Mouse (Mus musculus): Measurements from ENCODE around the gene Gng4. TPM values are rescaled to one million over a fixed set of nuclear protein-coding genes. Genes with fewer than 3 reads are reported as not detected.

The Gng4 gene
- polyA plus RNA-seq, 1 experiment: 1.6 TPM

- TF ChIP-seq CTCF (IDR thresholded peaks at IDR 0.05; ENCODE audit: borderline replicate concordance, control insufficient read depth, extremely low read depth, insufficient read depth, low read length, poor library complexity) (no peak), POLR2A (IDR thresholded peaks at IDR 0.05; ENCODE audit: control insufficient read depth, extremely low read depth, insufficient read depth, low read length, poor library complexity) (no peak)
- no peak overlapping the region for H3K27ac ChIP-seq (ENCODE audit: control insufficient read depth, insufficient read depth, low read length)
- H3K4me1 ChIP-seq (replicated peaks; ENCODE audit: control insufficient read depth, insufficient read depth, low read length): 0 out of 2 replicates have a peak, but pooled peaks cover 2% of the 10 kb centered on the region
- no peaks in the 10 kb centered on the region for H3K36me3 ChIP-seq (ENCODE audit: control insufficient read depth, insufficient read depth, low read length)
- no peak overlapping the region for H3K4me3 ChIP-seq (ENCODE audit: control insufficient read depth, insufficient read depth, low read length)
- DNase-seq: peak; percentile 26
- no peaks in the 10 kb centered on the region for H3K27me3 ChIP-seq (ENCODE audit: control insufficient read depth, insufficient read depth, low read length)
- 7% methylated on average over 1 of the region's 1 CpGs for WGBS
Measured at GRCm38 (mm10) chr13:13828125-13828524, 44.3 kb downstream of the Gng4 start.

- no peak overlapping the region for H3K4me3 ChIP-seq (ENCODE audit: control insufficient read depth, insufficient read depth, low read length)
- H3K36me3 ChIP-seq (ENCODE audit: control insufficient read depth, insufficient read depth, low read length): no peaks in the 10 kb centered on the region
- TF ChIP-seq POLR2A (IDR thresholded peaks at IDR 0.05; ENCODE audit: control insufficient read depth, extremely low read depth, insufficient read depth, low read length, poor library complexity) (no peak), CTCF (IDR thresholded peaks at IDR 0.05; ENCODE audit: borderline replicate concordance, control insufficient read depth, extremely low read depth, insufficient read depth, low read length, poor library complexity) (no peak)
- WGBS: 59% methylated on average over 4 of the region's 4 CpGs
- no peak for DNase-seq
- H3K27ac ChIP-seq (ENCODE audit: control insufficient read depth, insufficient read depth, low read length): no peak overlapping the region
- H3K4me1 ChIP-seq (replicated peaks; ENCODE audit: control insufficient read depth, insufficient read depth, low read length): 0 out of 2 replicates have a peak, but pooled peaks cover 2% of the 10 kb centered on the region
- H3K27me3 ChIP-seq (ENCODE audit: control insufficient read depth, insufficient read depth, low read length): no peaks in the 10 kb centered on the region
Measured at GRCm38 (mm10) chr13:13830469-13831074, 46.7 kb downstream of the Gng4 start.

- TF ChIP-seq CTCF (IDR thresholded peaks at IDR 0.05; ENCODE audit: borderline replicate concordance, control insufficient read depth, extremely low read depth, insufficient read depth, low read length, poor library complexity) (no peak), POLR2A (IDR thresholded peaks at IDR 0.05; ENCODE audit: control insufficient read depth, extremely low read depth, insufficient read depth, low read length, poor library complexity) (no peak)
- DNase-seq: peak; percentile 56
- no peak overlapping the region for H3K4me3 ChIP-seq (ENCODE audit: control insufficient read depth, insufficient read depth, low read length)
- no peak overlapping the region for H3K27ac ChIP-seq (ENCODE audit: control insufficient read depth, insufficient read depth, low read length)
- 0 out of 2 replicates have a peak, but pooled peaks cover 2% of the 10 kb centered on the region for H3K4me1 ChIP-seq (replicated peaks; ENCODE audit: control insufficient read depth, insufficient read depth, low read length)
- 56% methylated on average over 2 of the region's 2 CpGs for WGBS
- no peaks in the 10 kb centered on the region for H3K36me3 ChIP-seq (ENCODE audit: control insufficient read depth, insufficient read depth, low read length)
- H3K27me3 ChIP-seq (ENCODE audit: control insufficient read depth, insufficient read depth, low read length): no peaks in the 10 kb centered on the region
Measured at GRCm38 (mm10) chr13:13835180-13835579, 51.3 kb downstream of the Gng4 start.

- H3K27ac ChIP-seq (ENCODE audit: control insufficient read depth, insufficient read depth, low read length): no peak overlapping the region
- DNase-seq: peak; percentile 34
- no peaks in the 10 kb centered on the region for H3K4me1 ChIP-seq (replicated peaks; ENCODE audit: control insufficient read depth, insufficient read depth, low read length)
- no peaks in the 10 kb centered on the region for H3K36me3 ChIP-seq (ENCODE audit: control insufficient read depth, insufficient read depth, low read length)
- 51% methylated on average over 4 of the region's 4 CpGs for WGBS
- TF ChIP-seq POLR2A (IDR thresholded peaks at IDR 0.05; ENCODE audit: control insufficient read depth, extremely low read depth, insufficient read depth, low read length, poor library complexity) (no peak), CTCF (IDR thresholded peaks at IDR 0.05; ENCODE audit: borderline replicate concordance, control insufficient read depth, extremely low read depth, insufficient read depth, low read length, poor library complexity) (no peak)
- H3K27me3 ChIP-seq (ENCODE audit: control insufficient read depth, insufficient read depth, low read length): no peaks in the 10 kb centered on the region
- H3K4me3 ChIP-seq (ENCODE audit: control insufficient read depth, insufficient read depth, low read length): no peak overlapping the region
Measured at GRCm38 (mm10) chr13:13845021-13845420, 61.2 kb downstream of the Gng4 start.

- H3K36me3 ChIP-seq (ENCODE audit: control insufficient read depth, insufficient read depth, low read length): no peaks in the 10 kb centered on the region
- no peaks in the 10 kb centered on the region for H3K27me3 ChIP-seq (ENCODE audit: control insufficient read depth, insufficient read depth, low read length)
- no peak overlapping the region for H3K27ac ChIP-seq (ENCODE audit: control insufficient read depth, insufficient read depth, low read length)
- no peaks in the 10 kb centered on the region for H3K4me1 ChIP-seq (replicated peaks; ENCODE audit: control insufficient read depth, insufficient read depth, low read length)
- no peak for TF ChIP-seq CTCF (IDR thresholded peaks at IDR 0.05; ENCODE audit: borderline replicate concordance, control insufficient read depth, extremely low read depth, insufficient read depth, low read length, poor library complexity)
- TF ChIP-seq POLR2A (IDR thresholded peaks at IDR 0.05; ENCODE audit: control insufficient read depth, extremely low read depth, insufficient read depth, low read length, poor library complexity): no peak
- no peak overlapping the region for H3K4me3 ChIP-seq (ENCODE audit: control insufficient read depth, insufficient read depth, low read length)
- WGBS: 22% methylated on average over 3 of the region's 3 CpGs
- no peak for DNase-seq
Measured at GRCm38 (mm10) chr13:13847075-13847599, 63.3 kb downstream of the Gng4 start.

GRCm38 (mm10) chr13:13857190-13857589 lies 73.3 kb downstream of the Gng4 start:
- no peak overlapping the region for H3K4me3 ChIP-seq (ENCODE audit: control insufficient read depth, insufficient read depth, low read length)

More at GRCm38 (mm10) chr13:13857190-13857589, 73.3 kb downstream of the Gng4 start:
- WGBS: 87% methylated on average over 4 of the region's 4 CpGs
- TF ChIP-seq POLR2A (IDR thresholded peaks at IDR 0.05; ENCODE audit: control insufficient read depth, extremely low read depth, insufficient read depth, low read length, poor library complexity) (no peak), CTCF (IDR thresholded peaks at IDR 0.05; ENCODE audit: borderline replicate concordance, control insufficient read depth, extremely low read depth, insufficient read depth, low read length, poor library complexity) (no peak)
- no peaks in the 10 kb centered on the region for H3K36me3 ChIP-seq (ENCODE audit: control insufficient read depth, insufficient read depth, low read length)
- no peaks in the 10 kb centered on the region for H3K4me1 ChIP-seq (replicated peaks; ENCODE audit: control insufficient read depth, insufficient read depth, low read length)
- H3K27ac ChIP-seq (ENCODE audit: control insufficient read depth, insufficient read depth, low read length): no peak overlapping the region
- DNase-seq: no peak
- no peaks in the 10 kb centered on the region for H3K27me3 ChIP-seq (ENCODE audit: control insufficient read depth, insufficient read depth, low read length)

Measured in thymus, adult 2 months (tissue).